Mouse (Mus musculus): ENCODE data around the gene Zc3h7a. TPM values are rescaled to one million over a fixed set of nuclear protein-coding genes. Genes with fewer than 3 reads are reported as not detected.

Zc3h7a gene
- total RNA-seq, 2 experiments from 2014 or later, result 178 to 208 TPM

Other genes with a start within 250 kb of the Zc3h7a start
- 1.8 and 2.2 TPM in 2 replicates for gene Snn, start 115.4 kb downstream of the Zc3h7a start, total RNA-seq (2014; fragmentation: Nextera tagmentation)
- gene Snn, start 115.4 kb downstream of the Zc3h7a start, total RNA-seq (2017), result 0.43 and 2.0 TPM in 2 replicates
- gene Litaf, start 110.2 kb downstream of the Zc3h7a start, total RNA-seq (2014; fragmentation: Nextera tagmentation), result 46.4 and 48.0 TPM in 2 replicates
- 27.4 and 33.4 TPM in 2 replicates for gene Litaf, start 110.2 kb downstream of the Zc3h7a start, total RNA-seq (2017)
- gene Txndc11, start 41.7 kb downstream of the Zc3h7a start, total RNA-seq (2014; fragmentation: Nextera tagmentation), result 52.8 and 71.7 TPM in 2 replicates
- 36.8 and 44.6 TPM in 2 replicates for gene Txndc11, start 41.7 kb downstream of the Zc3h7a start, total RNA-seq (2017)
- 162 and 210 TPM in 2 replicates for gene Rsl1d1, start 26.9 kb upstream of the Zc3h7a start, total RNA-seq (2014; fragmentation: Nextera tagmentation)
- gene Rsl1d1, start 26.9 kb upstream of the Zc3h7a start, total RNA-seq (2017), result 280 and 324 TPM in 2 replicates
- gene Gspt1, start 77.9 kb upstream of the Zc3h7a start, total RNA-seq (2014; fragmentation: Nextera tagmentation), result 278 and 354 TPM in 2 replicates
- gene Gspt1, start 77.9 kb upstream of the Zc3h7a start, total RNA-seq (2017), result 150 and 165 TPM in 2 replicates
- gene Tnfrsf17, start 137.4 kb upstream of the Zc3h7a start, total RNA-seq (2014; fragmentation: Nextera tagmentation), result not detected in 2 replicates
- not detected in 2 replicates for gene Tnfrsf17, start 137.4 kb upstream of the Zc3h7a start, total RNA-seq (2017)
- 14.1 and 21.2 TPM in 2 replicates for gene Snx29, start 146.5 kb upstream of the Zc3h7a start, total RNA-seq (2014; fragmentation: Nextera tagmentation)
- 7.8 and 10.8 TPM in 2 replicates for gene Snx29, start 146.5 kb upstream of the Zc3h7a start, total RNA-seq (2017)